Mouse (Mus musculus) granulocyte monocyte progenitor cell, adult 5-6 weeks (primary cell): ENCODE results near the gene Srp54b. TPM values are rescaled to one million over a fixed set of nuclear protein-coding genes. Genes with fewer than 3 reads are reported as not detected.
A peak's percentile ranks its signal among the peaks of the same experiment; 100 is the strongest.
"Not testable (repeated sequence)": the region's sequence is repeated elsewhere in the genome, so short reads cannot be mapped to it uniquely, and the experiment has no call there.

Experiments used
- ATAC-seq: replicated peaks from 2 replicates; pipeline ENCODE4 v1.8.0; 2016; ENCODE audit warnings: mild to moderate bottlenecking, moderate TSS enrichment, inconsistent platforms; ENCODE audit not compliant: poor library complexity, severe bottlenecking
- total RNA-seq, 2 experiments: library from RNA; stranded (forward) in 1 of 2; stranded (reverse) in 1 of 2; fragments of 200-712, 200-1000 nt in 1 of 2; fragments of >200 nt in 1 of 2; fragmentation: Nextera tagmentation in 1 of 2; gene quantifications; 2 replicates each; pipeline ENCODE4 v1.2.3; 2014 to 2017

Srp54b gene
- total RNA-seq (2014; fragmentation: Nextera tagmentation): 23.0 and 23.9 TPM in 2 replicates
- 78.1 and 98.4 TPM in 2 replicates for total RNA-seq (2017)

DNA sequence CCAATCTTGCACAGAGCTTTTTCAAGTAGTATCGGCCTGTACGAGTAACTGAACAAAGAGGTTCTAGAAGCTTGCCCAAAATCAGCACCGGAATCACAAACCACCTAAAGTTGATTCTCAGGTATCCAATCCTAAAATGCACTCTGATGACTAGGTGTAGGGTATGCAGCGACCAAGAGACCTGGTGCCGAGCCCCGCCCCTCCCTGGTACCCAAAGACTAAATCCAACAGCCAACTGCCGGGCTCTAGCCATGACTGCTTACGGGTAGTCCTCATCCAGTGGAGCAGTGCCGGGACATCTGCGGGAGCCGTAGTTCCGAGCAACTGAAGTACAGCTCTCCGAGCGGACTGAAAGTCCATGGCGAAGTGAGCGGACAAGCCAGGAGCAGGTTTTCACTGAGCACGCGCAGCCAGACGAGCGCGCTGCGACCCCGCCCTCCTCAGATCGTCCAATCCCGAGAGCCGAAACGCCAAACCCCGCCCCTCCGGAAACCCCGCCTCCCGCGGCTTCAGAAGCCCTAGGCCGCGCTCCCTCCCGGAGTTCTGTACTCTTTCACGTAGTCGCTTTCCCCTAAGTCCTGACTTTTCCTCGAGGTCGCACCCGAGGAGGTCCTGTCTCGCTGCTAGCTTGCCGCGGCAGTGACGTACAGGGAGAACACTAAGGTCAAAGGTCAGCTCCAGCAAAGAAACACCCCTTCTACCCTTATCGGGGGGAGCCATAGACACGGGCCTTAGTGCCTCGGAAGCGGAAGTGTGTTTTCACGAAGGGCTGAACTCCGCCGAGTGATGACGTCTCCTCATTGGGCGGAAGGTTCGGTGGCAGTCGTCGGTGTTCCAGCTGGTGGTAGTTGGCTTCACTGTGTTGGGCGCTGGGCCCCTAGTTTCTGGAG, at the start of gene Srp54b:
Gene Srp54b (plus strand): TSS at position 546 of the 890 bp plus-strand sequence.
- peak; percentile 80 for ATAC-seq

DNA sequence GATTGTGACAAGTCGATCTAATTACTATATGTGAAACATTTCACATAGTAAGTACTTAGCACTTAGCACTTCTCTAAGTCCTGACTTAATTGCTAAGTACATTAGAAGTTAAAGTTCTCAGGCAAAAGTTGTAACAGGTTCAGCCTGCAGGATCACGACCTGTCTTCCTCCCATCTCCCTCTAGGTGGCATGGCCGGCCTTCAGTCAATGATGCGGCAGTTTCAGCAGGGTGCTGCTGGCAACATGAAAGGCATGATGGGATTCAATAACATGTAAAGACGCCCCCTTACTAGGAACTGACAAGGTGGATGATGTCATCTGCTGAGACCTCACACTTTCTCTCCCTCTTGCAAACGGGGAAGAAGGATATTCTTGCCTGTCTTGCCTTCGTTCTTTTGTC, 42.3 kb upstream of the Srp54b start:
- ATAC-seq: peak; percentile 92

DNA sequence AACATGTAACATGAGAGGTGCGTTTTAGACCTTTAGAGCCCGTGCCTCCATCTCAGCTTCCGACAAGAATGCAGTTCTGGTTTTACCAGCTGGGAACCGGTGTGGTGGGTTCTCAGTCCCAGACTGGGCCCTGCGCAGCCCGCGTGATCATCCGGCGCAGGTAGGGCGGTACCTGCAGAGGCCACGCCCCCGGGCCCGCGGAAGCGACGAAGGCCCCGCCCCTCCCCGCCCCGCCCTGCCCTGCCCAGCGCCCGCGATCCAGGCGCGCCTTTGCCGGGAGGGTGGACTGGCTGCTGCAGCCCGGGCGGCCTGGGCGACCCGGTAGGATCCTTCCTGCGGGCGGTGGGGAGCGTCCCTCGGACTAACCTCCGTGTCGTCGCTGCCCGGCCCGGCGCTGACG, 30.7 kb upstream of the Srp54b start, which contains the start of gene Fam177a:
Gene Fam177a (plus strand): TSS at position 228 of the 400 bp plus-strand sequence.
- ATAC-seq: peak; percentile 91

DNA sequence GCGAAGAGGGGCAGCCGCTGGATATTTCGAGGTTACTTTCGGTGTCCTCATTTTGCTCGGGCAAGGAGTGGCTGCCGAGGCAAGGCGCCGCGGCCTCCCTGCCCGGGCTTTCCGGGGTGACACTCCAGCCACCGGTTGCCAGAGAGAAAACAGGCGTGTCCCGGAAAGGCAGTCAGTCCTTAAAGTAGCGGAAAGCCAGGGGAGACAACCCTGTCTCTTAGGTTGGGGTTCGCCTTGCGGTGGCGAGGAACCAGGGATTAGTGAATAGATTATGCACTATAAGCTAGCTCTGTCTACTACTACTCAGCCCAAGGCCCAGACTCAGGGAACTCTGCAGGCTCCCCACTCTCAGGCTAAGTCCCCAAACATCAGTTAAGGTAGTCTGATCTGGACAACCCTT, 30.2 kb upstream of the Srp54b start:
- ATAC-seq: peak; percentile 61

GRCm38 (mm10) chr12:55135540-55135939, 19.4 kb upstream of the Srp54b start:
- not testable (repeated sequence) for ATAC-seq

GRCm38 (mm10) chr12:55137859-55138258, 17.0 kb upstream of the Srp54b start:
- ATAC-seq: not testable (repeated sequence)

GRCm38 (mm10) chr12:55155449-55155783, 512 bp downstream of the Srp54b start:
- ATAC-seq: peak; percentile 44

GRCm38 (mm10) chr12:55167034-55167557, 12.2 kb downstream of the Srp54b start:
- not testable (repeated sequence) for ATAC-seq

GRCm38 (mm10) chr12:55187686-55188085, 32.8 kb downstream of the Srp54b start:
- peak; percentile 95 for ATAC-seq

GRCm38 (mm10) chr12:55189127-55189526, 34.2 kb downstream of the Srp54b start:
- ATAC-seq: not testable (repeated sequence)

DNA sequence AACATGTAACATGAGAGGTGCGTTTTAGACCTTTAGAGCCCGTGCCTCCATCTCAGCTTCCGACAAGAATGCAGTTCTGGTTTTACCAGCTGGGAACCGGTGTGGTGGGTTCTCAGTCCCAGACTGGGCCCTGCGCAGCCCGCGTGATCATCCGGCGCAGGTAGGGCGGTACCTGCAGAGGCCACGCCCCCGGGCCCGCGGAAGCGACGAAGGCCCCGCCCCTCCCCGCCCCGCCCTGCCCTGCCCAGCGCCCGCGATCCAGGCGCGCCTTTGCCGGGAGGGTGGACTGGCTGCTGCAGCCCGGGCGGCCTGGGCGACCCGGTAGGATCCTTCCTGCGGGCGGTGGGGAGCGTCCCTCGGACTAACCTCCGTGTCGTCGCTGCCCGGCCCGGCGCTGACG, 44.4 kb downstream of the Srp54b start, which contains the start of gene 1700047I17Rik2:
Gene 1700047I17Rik2 (plus strand): TSS at position 287 of the 400 bp plus-strand sequence.
- ATAC-seq: peak; percentile 93

GRCm38 (mm10) chr12:55199799-55200198, 44.9 kb downstream of the Srp54b start:
- ATAC-seq: peak; percentile 57

DNA sequence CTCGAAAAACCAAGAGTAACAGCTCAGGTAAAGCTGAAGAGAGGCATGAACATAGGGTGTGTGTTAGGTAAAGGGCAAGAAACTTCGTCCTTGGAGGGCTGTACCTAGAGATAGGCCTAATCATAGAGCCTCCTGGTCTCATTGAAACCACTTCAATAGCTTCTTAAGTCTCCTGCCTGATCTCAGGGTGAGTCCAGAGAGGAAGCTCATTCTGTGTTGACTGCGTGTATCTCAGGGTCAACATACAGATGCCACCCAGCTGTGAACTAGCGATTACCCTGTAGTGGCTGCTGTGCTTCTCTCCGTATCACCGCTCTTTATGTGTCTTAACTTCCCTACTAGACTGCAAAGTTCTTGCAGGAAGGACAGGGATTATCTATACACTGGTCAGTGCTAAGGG, 58.0 kb downstream of the Srp54b start:
- ATAC-seq: not testable (repeated sequence)

DNA sequence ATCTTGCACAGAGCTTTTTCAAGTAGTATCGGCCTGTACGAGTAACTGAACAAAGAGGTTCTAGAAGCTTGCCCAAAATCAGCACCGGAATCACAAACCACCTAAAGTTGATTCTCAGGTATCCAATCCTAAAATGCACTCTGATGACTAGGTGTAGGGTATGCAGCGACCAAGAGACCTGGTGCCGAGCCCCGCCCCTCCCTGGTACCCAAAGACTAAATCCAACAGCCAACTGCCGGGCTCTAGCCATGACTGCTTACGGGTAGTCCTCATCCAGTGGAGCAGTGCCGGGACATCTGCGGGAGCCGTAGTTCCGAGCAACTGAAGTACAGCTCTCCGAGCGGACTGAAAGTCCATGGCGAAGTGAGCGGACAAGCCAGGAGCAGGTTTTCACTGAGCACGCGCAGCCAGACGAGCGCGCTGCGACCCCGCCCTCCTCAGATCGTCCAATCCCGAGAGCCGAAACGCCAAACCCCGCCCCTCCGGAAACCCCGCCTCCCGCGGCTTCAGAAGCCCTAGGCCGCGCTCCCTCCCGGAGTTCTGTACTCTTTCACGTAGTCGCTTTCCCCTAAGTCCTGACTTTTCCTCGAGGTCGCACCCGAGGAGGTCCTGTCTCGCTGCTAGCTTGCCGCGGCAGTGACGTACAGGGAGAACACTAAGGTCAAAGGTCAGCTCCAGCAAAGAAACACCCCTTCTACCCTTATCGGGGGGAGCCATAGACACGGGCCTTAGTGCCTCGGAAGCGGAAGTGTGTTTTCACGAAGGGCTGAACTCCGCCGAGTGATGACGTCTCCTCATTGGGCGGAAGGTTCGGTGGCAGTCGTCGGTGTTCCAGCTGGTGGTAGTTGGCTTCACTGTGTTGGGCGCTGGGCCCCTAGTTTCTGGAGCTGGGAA, 75.0 kb downstream of the Srp54b start, which contains the start of gene Srp54c:
Gene Srp54c (plus strand): TSS at position 543 of the 894 bp plus-strand sequence.
- ATAC-seq: peak; percentile 80

- not testable (repeated sequence) for ATAC-seq
Observed at GRCm38 (mm10) chr12:55230520-55230861, 75.6 kb downstream of the Srp54b start.

Other genes starting within 250 kb of the Srp54b start
- not detected in 2 replicates for gene Gm20403, start 168.6 kb upstream of the Srp54b start, total RNA-seq (2014; fragmentation: Nextera tagmentation)
- gene Gm20403, start 168.6 kb upstream of the Srp54b start, total RNA-seq (2017): not detected in 2 replicates
- 153 and 161 TPM in 2 replicates for gene Baz1a, start 140.8 kb upstream of the Srp54b start, total RNA-seq (2014; fragmentation: Nextera tagmentation)
- 156 and 170 TPM in 2 replicates for gene Baz1a, start 140.8 kb upstream of the Srp54b start, total RNA-seq (2017)
- gene 2700097O09Rik, start 75.0 kb upstream of the Srp54b start, total RNA-seq (2014; fragmentation: Nextera tagmentation): 5.2 and 36.6 TPM in 2 replicates
- gene 2700097O09Rik, start 75.0 kb upstream of the Srp54b start, total RNA-seq (2017): 10.6 and 12.1 TPM in 2 replicates
- gene Srp54a, start 74.8 kb upstream of the Srp54b start, total RNA-seq (2014; fragmentation: Nextera tagmentation): 80.6 and 85.1 TPM in 2 replicates
- gene Srp54a, start 74.8 kb upstream of the Srp54b start, total RNA-seq (2017): 237 and 257 TPM in 2 replicates
- 7.7 TPM in 1 of 2 replicates, not detected in the other for gene Fam177a, start 30.6 kb upstream of the Srp54b start, total RNA-seq (2014; fragmentation: Nextera tagmentation)
- gene Fam177a, start 30.6 kb upstream of the Srp54b start, total RNA-seq (2017): 10.7 and 11.1 TPM in 2 replicates
- 2.1 and 9.4 TPM in 2 replicates for gene 1700047I17Rik2, start 44.5 kb downstream of the Srp54b start, total RNA-seq (2014; fragmentation: Nextera tagmentation)
- gene 1700047I17Rik2, start 44.5 kb downstream of the Srp54b start, total RNA-seq (2017): not detected in 2 replicates
- gene Srp54c, start 75.1 kb downstream of the Srp54b start, total RNA-seq (2014; fragmentation: Nextera tagmentation): 39.1 and 52.6 TPM in 2 replicates
- 102 and 105 TPM in 2 replicates for gene Srp54c, start 75.1 kb downstream of the Srp54b start, total RNA-seq (2017)
- 34.0 and 34.8 TPM in 2 replicates for gene 1110008L16Rik, start 144.5 kb downstream of the Srp54b start, total RNA-seq (2014; fragmentation: Nextera tagmentation)
- 24.6 and 36.7 TPM in 2 replicates for gene 1110008L16Rik, start 144.5 kb downstream of the Srp54b start, total RNA-seq (2017)
- 25.8 and 31.2 TPM in 2 replicates for gene Ppp2r3c, start 147.9 kb downstream of the Srp54b start, total RNA-seq (2014; fragmentation: Nextera tagmentation)
- 28.6 and 30.4 TPM in 2 replicates for gene Ppp2r3c, start 147.9 kb downstream of the Srp54b start, total RNA-seq (2017)
- 302 and 383 TPM in 2 replicates for gene Psma6, start 229.1 kb downstream of the Srp54b start, total RNA-seq (2014; fragmentation: Nextera tagmentation)
- 365 and 381 TPM in 2 replicates for gene Psma6, start 229.1 kb downstream of the Srp54b start, total RNA-seq (2017)